Mouse (Mus musculus) embryo, embryonic 10.5 days (tissue): ENCODE measurements around the gene Ptcd1.
"Not testable (repeated sequence)": the region's sequence is repeated elsewhere in the genome, so short reads cannot be mapped to it uniquely, and the experiment has no call there.

ENCODE experiments used
- DNase-seq: peaks from one replicate; pipeline ENCODE4 v3.0.0-alpha.2; 2015; ENCODE audit warnings: low spot score

Ptcd1 gene

GRCm38 (mm10) chr5:145166536-145167305 lies at the start of gene Ptcd1, which contains the start of gene Cpsf4:
TSS of gene Ptcd1 (minus strand) at chr5:145167108.
TSS of gene Cpsf4 (plus strand) at chr5:145167213.
- peak; percentile 100 for DNase-seq

- no peak for DNase-seq
These were observed 47.8 kb upstream of the Ptcd1 start for GRCm38 (mm10) chr5:145214679-145215078.

- DNase-seq, result no peak
These were observed 46.6 kb upstream of the Ptcd1 start for GRCm38 (mm10) chr5:145213505-145213904.

- DNase-seq, result no peak
These were observed 45.3 kb upstream of the Ptcd1 start for GRCm38 (mm10) chr5:145212216-145212615.

GRCm38 (mm10) chr5:145211340-145211739 lies 44.4 kb upstream of the Ptcd1 start:
- no peak for DNase-seq

- not testable (repeated sequence) for DNase-seq
These were observed 41.5 kb upstream of the Ptcd1 start for GRCm38 (mm10) chr5:145208391-145208790.

GRCm38 (mm10) chr5:145207954-145208353 lies 41.0 kb upstream of the Ptcd1 start:
- DNase-seq, result no peak

GRCm38 (mm10) chr5:145207385-145207784 lies 40.5 kb upstream of the Ptcd1 start:
- no peak for DNase-seq

GRCm38 (mm10) chr5:145205041-145205440 lies 38.1 kb upstream of the Ptcd1 start:
- DNase-seq, result no peak

- DNase-seq, result peak; percentile 99
These were observed 37.2 kb upstream of the Ptcd1 start, which contains the start of gene Zkscan5 for GRCm38 (mm10) chr5:145203936-145204691. TSS of gene Zkscan5 (plus strand) at chr5:145204562.

GRCm38 (mm10) chr5:145202446-145202845 lies 35.5 kb upstream of the Ptcd1 start:
- DNase-seq, result no peak

GRCm38 (mm10) chr5:145201321-145201991 lies 34.5 kb upstream of the Ptcd1 start, which contains the start of gene Zkscan14:
TSS of gene Zkscan14 (minus strand) at chr5:145201868.
- DNase-seq, result peak; percentile 94

- DNase-seq, result no peak
These were observed 33.5 kb upstream of the Ptcd1 start for GRCm38 (mm10) chr5:145200387-145200786.

- DNase-seq, result no peak
These were observed 25.1 kb upstream of the Ptcd1 start, which contains the start of gene Atp5j2 for GRCm38 (mm10) chr5:145191962-145192361. TSS of gene Atp5j2 (minus strand) at chr5:145192062.

GRCm38 (mm10) chr5:145190875-145191798 lies 24.2 kb upstream of the Ptcd1 start:
- DNase-seq, result peak; percentile 94

GRCm38 (mm10) chr5:145190373-145190772 lies 23.5 kb upstream of the Ptcd1 start:
- DNase-seq, result no peak

GRCm38 (mm10) chr5:145189416-145189815 lies 22.5 kb upstream of the Ptcd1 start:
- DNase-seq, result no peak

GRCm38 (mm10) chr5:145185244-145185643 lies 18.3 kb upstream of the Ptcd1 start:
- no peak for DNase-seq

- no peak for DNase-seq
These were observed 11.6 kb upstream of the Ptcd1 start for GRCm38 (mm10) chr5:145178461-145178980.

- DNase-seq, result no peak
These were observed 376 bp upstream of the Ptcd1 start for GRCm38 (mm10) chr5:145167306-145167661.

- DNase-seq, result no peak
These were observed 1.7 kb downstream of the Ptcd1 start for GRCm38 (mm10) chr5:145165184-145165583.
